Mouse (Mus musculus): ENCODE measurements at regions not wholly inside any gene's neighbourhood (a gene's known extent, or its start where the extent isn't known, plus 50 kb on each side); places are given as distances from the start of the nearest gene placed in this dataset.
A peak's percentile ranks its signal among the peaks of the same experiment; 100 is the strongest.
"Not testable (repeated sequence)": the region's sequence is repeated elsewhere in the genome, so short reads cannot be mapped to it uniquely, and the experiment has no call there.

DNA sequence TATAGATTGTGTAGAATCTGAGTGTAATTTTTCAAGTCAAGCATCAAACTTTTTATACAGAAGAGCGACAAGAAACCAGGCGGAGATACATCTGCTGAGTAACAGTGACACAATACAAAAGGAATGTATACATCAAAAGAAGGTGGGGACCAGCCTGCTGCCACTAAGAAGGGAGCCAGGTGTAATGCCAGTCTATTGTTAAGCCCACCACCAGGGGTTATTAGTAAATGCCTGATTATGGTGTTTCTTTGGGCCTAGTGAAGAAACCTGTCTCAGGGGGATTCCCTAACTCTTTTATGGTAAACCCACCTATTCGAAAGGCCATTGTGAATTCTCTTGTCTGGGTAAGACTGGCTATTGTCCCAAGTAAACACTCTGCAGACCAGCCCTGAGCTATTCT is 126.3 kb upstream of the Thpo start:
- DNase-seq (ENCODE audit: low spot score in 2 of 2): not testable (repeated sequence)

GRCm38 (mm10) chr16:20854696-20855213 is 120.4 kb upstream of the Thpo start:
- no peak for DNase-seq (ENCODE audit: low spot score in 2 of 2)

- no peak for DNase-seq (ENCODE audit: low spot score in 2 of 2)
Measured at GRCm38 (mm10) chr16:20838151-20838550, 103.8 kb upstream of the Thpo start.

GRCm38 (mm10) chr16:20836866-20837265 is 102.6 kb upstream of the Thpo start:
- DNase-seq (ENCODE audit: low spot score in 2 of 2): no peak

- DNase-seq (ENCODE audit: low spot score in 2 of 2): not testable (repeated sequence)
Measured at GRCm38 (mm10) chr16:20833838-20834237, 99.5 kb upstream of the Thpo start.

- DNase-seq (ENCODE audit: low spot score in 2 of 2): no peak
Measured at GRCm38 (mm10) chr16:20833301-20833700, 99.0 kb upstream of the Thpo start.

- no peak for DNase-seq (ENCODE audit: low spot score in 2 of 2)
Measured at GRCm38 (mm10) chr16:20829732-20830435, 95.6 kb upstream of the Thpo start.

DNA sequence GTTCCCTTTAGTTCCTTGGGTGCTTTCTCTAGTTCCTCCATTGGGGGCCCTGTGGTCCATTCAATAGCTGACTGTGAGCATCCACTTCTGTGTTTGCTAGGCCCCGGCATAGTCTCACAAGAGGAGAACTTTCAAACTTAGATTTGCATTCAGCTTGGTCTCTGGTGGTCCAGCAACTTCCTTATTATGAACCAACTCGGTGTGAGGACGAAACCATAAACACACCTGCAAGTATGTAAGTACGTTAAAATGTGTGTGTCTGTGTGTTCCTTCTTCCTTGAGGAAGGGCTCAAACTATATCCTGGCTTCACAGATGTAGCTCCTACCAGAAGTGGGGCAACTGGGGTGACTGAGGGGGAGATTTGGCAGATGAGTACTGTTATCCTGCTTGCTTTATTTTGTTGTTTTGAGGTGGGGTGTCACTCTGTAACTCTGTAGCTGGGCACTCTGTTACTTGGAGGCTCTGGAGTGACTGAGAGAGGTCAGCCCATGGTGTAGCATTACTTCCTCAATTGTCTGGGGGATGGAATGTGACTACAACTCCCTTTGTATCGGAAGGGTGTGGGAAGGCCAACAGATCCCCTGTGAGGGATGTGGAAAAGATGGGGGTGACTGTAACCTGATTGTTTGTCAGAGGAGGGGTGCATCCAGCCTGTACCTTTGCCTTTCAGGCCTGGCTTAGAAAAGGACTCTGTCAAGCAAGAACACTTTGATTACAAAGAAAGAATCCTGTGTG is 94.9 kb upstream of the Thpo start:
- no peak for DNase-seq (ENCODE audit: low spot score in 2 of 2)

DNA sequence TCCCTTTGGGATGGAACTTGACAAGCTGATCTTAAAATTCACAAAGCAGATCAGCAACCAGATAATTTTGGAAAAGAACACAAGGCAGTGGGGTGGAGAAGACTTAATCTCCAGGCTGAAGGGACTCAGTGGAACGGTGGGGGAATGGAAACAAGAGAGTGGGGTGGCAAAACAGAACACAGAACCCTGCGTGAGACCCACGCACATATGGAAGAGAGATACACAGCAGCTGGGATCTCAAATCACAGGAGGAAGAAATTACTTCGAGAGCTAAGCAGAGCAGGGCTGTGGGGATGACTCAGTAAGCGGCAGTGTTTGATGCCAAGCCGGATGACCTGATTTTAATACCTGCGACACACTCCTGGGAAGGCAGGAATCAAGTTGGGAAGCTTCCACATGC is 89.9 kb upstream of the Thpo start:
- DNase-seq (ENCODE audit: low spot score in 2 of 2): no peak

DNA sequence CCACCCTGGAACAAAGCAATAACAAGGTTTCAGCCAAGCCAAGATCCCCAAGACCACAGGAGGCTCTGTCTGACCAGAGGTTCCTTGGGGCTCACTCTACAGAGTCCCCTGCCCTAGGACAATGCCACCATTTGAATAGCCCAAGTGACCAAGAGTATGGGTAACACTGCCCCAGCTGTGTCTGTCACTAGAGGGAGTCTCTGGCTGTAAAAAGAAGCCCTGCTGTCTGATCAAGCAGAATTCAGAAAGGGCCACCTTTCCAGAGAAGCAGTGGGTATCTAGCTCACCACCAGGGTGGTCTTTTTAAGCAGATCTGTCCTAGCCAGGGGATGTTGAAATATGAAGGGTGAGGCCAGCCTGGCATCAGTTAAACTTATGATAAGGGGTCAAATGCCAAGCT is 86.6 kb upstream of the Thpo start:
- DNase-seq (ENCODE audit: low spot score in 2 of 2): no peak

- DNase-seq (ENCODE audit: low spot score in 2 of 2): no peak
Measured at GRCm38 (mm10) chr16:20819568-20819967, 85.3 kb upstream of the Thpo start.

GRCm38 (mm10) chr16:20818711-20819189 is 84.4 kb upstream of the Thpo start:
- DNase-seq (ENCODE audit: low spot score in 2 of 2): no peak

DNA sequence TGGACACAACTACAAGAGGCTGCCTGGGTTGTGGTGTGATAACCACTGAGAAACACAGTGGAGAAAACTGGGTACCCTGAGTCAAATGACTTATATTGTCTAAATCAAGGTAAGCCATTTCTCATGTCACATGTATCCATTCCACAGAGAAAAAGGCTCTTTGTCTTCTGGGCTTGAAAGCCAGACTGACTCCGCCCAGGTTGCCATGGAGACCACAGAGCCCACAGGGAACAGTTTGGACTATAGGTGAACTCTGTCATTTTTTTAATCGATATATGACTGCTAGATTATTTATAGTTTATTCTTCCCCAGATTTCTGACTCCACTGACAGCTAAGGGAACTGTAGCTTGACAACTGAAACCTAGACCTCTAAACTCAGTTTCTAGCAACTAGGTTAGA is 80.7 kb upstream of the Thpo start:
- no peak for DNase-seq (ENCODE audit: low spot score in 2 of 2)

DNA sequence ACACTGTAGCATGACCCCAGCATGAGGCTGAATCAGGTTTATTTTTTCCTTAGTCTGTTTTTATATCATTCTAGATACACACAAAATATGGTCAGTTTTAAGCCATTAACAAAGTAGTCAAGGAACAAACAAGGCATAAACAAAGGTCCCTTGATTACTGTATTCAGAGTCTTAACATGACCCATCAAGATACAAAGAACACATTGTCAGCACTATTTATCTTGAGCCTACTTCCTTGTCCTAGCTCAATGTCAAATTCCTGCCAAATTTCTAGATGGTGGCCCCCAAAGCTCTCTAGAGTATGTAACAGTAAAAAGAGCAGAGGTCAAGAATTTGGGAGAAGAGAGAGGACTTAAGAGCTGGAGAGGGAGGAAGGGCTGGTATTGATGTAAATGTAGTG is 79.9 kb upstream of the Thpo start:
- no peak for DNase-seq (ENCODE audit: low spot score in 2 of 2)

DNA sequence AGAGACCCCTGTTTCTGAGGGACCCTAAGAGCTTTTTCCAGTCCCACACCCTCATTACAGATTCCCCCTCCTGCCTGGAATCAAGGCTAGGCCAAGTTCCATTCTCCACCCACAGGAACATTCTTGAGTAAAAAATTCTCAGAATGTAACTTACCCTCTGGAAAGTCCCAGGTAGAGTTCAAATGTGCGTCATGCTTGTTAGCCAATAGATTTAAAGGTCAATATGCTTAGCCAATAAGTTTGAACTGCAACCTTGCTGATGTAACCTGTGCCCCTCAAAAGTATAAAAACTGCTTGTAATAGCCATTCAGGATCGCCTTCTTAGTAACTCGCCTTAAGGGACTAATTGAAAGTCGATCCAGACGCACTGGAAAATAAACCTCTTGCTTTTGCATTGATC is 77.7 kb upstream of the Thpo start:
- not testable (repeated sequence) for DNase-seq (ENCODE audit: low spot score in 2 of 2)

GRCm38 (mm10) chr16:20810322-20810721 is 76.0 kb upstream of the Thpo start:
- DNase-seq (ENCODE audit: low spot score in 2 of 2): no peak

- DNase-seq (ENCODE audit: low spot score in 2 of 2): no peak
Measured at GRCm38 (mm10) chr16:20808263-20808662, 74.0 kb upstream of the Thpo start.

DNA sequence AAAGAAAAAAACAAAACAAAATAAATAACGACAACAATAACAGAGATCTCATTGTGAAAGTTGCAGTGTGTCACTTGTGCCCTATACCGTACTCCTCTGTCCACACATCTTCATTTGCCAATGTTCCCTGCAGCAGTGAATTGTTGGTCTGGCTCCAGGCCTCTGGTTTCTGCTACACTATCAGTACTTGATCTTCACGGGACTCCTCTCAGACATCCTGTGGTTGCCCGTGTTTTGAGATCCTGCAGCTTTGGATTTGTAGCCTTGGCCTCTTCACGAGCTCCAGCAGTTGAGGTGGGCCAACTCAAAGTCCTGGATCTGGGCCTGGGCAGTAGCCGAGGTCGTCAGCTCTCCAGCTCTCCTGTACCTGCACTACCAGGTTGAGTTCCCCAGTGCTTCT is 72.4 kb upstream of the Thpo start:
- no peak for DNase-seq (ENCODE audit: low spot score in 2 of 2)

DNA sequence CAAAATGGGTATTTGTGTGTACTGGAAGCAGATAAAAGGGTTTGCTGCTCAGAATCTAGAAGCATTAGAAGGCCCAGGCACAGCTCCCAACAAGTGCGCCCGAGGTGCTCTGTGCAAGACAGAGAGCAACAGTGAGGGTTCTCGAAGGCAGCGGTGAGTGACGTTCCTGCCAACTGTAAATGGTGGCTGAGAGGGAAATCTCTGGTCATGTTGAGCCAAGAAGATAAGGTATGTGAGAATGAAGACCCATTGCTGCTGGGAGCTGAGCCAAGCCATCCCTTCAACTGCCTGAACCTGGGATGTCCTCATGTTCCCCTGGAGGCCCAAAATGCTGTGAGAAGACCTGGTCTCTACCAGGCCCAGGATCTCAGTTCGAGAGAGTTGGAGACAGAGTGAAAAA is 71.5 kb upstream of the Thpo start:
- no peak for DNase-seq (ENCODE audit: low spot score in 2 of 2)

- DNase-seq (ENCODE audit: low spot score in 2 of 2): no peak
Measured at GRCm38 (mm10) chr16:20805086-20805485, 70.8 kb upstream of the Thpo start.

DNA sequence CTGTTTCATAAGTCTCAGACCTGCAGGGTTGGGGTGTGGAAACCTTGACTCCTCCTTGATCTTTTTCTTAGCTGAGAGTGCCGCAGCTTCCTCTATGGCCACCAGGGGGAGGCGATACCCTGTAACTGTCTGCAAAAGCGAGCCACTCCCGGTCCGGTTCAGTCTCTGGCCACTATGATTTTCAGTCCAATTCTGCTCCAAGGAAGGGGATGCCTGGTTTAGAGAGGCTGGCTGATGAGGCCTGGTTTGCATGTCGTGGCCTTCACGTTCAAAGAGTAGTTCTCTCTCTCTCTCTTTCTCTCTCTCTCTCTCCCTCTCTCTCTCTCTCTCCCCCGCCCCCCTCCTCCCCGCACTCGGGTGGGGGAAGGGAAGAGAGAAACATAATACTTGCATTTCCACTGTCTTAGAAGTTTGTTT is 70.3 kb upstream of the Thpo start:
- peak; percentile 16 to 47 for DNase-seq (ENCODE audit: low spot score in 2 of 2)

DNA sequence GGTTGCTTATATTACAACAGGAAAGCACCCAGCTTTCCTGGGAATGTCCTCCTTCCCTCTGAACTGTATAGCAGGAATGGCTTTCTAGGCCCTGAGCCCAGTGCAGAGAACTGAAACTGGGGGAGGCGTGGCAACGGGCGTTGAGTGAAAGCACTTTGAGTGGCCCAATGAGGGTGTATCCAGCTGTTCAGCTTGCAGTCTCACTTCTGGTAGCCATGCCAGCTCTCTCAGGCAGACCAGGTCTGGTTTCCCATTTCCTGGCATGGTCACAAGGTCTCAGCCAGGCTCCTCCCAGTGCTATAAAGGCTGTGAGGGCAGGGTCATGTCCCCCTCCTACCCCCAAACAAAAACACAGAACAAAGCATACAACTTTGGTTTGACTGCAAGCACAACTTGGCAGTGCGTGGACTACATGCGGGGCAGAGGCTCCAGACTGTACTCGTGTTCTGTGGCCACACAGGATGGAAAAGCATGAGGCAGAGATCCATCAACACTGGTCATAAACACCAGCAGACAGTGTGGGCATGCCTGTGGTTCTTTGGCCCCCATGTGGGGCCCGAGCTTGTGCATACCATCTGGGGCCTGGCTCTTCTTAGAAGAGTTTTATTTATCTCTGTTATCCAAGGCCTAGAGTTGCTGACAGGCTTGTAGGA is 69.1 kb upstream of the Thpo start:
- DNase-seq (ENCODE audit: low spot score in 2 of 2): no peak

DNA sequence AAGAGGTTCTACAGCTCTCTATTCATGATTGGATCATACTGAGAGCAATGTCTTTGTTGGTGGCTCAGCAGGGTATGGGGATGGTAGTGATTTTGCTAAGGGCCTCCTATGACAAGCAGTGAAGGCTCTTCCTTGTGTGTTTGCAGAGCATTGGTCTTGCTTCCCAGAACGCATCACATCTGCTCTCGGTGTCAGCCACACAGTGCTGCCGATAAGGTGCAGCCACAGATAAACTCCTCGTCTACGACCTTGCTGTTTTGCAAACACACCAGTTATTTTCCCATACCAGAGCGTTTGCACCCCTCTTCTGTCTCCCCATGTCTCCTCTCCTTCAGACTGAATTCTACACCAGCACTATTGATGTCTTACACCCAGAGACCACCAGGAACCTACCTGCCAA is 68.4 kb upstream of the Thpo start:
- no peak for DNase-seq (ENCODE audit: low spot score in 2 of 2)

Measured in spleen, postnatal 14 days (tissue).